Mouse (Mus musculus): Measurements from ENCODE around the gene Vamp9.

GRCm38 (mm10) chr5:99975061-99975460, 69.0 kb downstream of the Vamp9 start:
- TF ChIP-seq CHD2 (IDR thresholded peaks at IDR 0.05; ENCODE audit: low read depth, low read length), result no peak
- no peak for TF ChIP-seq HCFC1 (IDR thresholded peaks at IDR 0.05; ENCODE audit: borderline replicate concordance, insufficient read depth, low read length)

All from ES-E14 (cell line).